Mouse (Mus musculus) kidney, postnatal 36 days (tissue): ENCODE measurements at regions not wholly inside any gene's neighbourhood (a gene's known extent, or its start where the extent isn't known, plus 50 kb on each side); places are given as distances from the start of the nearest gene placed in this dataset.

Source experiments
- DNase-seq, 2 experiments: peaks; one replicate each; pipeline ENCODE4 v3.0.0; 2021 to 2022; ENCODE audit warnings: mixed read lengths in 2 of 2

GRCm38 (mm10) chr7:79201246-79201645, 52.4 kb upstream of the Mfge8 start:
- DNase-seq, result no peak

- peak; percentile 72 to 75 for DNase-seq
These were observed 53.5 kb upstream of the Mfge8 start for GRCm38 (mm10) chr7:79202336-79202735.

DNA sequence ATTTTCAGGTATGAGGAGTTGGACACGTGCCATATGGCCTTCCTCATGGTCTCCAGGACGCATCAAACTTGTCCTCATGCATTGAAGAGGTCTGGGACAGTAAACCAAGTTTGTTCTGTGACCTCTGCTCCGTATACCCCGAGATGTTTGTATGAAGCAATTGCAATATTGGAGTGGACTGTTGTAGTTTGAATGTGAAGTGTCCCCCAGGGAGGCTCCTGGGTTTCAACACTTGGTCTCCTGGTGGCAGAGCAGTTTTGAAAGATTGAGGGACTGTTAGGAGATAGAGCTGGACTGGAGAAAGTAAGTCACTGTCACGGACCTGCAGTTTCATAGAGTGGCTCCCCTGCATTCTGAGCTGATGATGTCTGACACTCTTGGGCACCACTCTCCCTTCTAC, 54.6 kb upstream of the Mfge8 start:
- no peak for DNase-seq

- DNase-seq, result no peak
These were observed 58.3 kb upstream of the Mfge8 start for GRCm38 (mm10) chr7:79207140-79207539.

DNA sequence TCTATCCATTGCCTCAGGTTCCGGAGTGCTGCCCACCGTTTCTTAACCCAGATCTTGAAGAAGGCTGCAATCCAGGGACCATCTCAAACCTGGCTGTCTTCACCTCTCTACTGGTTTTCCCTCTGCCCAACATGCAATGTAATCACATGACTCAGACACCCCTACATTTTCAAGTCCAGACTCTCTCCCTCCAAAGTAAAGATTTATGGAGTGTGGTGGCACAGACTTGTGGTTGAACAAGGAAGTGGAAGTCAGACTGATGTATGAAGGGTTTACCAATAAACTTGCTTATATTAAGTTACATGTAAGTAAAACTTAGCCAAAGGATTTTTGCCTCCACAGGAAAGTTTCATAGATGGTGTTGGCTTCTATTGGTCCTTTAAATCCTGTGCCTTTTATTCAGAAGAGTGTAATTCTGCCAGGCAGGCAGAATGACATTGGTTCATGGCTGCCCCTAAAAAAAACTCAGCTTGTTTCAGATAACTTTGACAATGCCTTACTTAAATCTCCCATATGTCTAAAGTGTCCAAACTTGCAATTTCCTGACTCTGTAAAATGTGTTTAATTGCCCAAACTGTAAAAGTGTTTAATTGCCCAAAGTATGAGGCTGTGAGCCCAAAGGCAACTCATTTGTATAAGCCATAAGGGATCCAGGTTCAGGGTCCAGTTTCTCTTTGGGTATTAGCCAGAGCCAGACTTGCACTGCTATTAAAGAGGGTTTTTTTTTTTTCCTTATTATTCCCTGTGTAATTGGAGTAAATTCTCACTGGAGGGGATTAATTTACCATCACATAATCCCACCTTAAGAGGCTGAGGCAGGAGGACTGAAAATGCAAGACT, 61.7 kb upstream of the Mfge8 start:
- DNase-seq, result no peak

- DNase-seq, result peak; percentile 16 to 20
These were observed 61.6 kb upstream of the Abhd2 start for GRCm38 (mm10) chr7:79211287-79211976.

DNA sequence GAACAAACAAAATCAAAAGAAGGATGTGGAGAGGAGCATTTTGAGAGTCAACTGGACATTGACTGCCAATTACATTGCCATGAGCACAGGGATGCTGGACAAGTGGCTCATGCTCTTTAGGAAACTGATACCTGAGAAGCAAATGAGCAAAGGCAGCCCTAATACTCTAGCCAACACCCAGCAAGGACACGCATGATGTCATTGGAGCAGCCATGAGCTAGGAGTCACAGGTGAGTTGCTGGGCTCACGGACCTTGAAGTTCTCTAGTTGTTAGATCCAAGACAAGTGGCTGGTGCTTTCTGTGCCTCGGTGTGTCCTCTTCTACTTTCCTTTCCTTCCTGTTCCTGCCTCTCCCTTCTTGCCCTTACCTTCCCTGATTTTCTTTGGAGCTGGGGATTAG, 60.8 kb upstream of the Abhd2 start:
- no peak for DNase-seq

DNA sequence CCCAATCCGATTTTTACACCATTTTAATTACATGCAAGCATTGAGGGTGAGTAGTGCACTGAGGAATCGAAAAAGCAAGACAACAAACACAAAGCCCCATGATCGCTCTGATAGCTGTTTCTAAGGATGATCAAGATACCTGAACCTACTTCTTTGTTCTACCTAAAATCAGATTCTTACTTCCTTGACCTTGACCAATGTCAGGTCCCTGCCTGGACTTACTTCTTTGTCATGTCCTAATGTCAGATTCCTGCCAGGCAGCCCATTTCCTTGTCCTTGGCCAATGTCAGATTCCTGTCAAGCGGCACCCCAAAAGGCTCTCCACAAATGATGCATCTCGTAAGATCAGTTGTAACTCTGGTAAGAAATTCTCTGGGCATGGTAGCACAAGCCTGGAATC, 58.0 kb upstream of the Abhd2 start:
- no peak for DNase-seq

- DNase-seq, result no peak
These were observed 55.8 kb upstream of the Abhd2 start for GRCm38 (mm10) chr7:79217232-79217631.

DNA sequence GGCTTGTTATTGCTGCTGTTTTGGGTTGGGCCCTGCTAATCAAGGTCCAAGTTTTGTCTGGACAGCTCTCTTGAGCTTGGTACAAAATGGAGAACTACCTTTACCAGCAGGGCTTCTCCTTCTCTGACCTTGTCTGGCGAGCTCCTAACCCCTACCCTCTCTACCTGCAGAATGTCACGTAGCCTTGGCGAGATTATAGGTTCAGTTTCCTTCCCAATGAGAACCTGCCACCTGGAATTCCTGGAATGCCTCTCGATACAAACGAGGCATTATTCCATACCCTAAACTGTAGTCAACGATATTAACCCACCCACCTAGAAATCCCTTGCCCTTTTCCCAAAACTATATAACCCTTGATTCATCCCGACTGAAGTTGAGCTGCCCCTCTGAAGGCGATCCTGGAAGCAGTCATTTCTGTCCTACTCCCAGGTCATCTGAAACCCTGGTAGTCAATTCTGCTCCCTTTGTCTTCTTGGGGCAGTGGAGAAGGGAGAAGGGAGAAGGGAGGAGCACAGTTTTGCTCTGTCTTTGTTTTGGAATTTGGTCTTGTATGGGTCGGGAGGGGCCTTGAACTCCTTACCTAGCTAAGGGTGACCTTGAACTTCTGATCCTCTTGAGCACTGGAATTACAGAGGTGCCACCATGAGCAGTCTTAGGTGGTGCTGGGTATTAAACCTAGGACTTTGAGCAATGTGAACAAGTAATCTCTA, 50.2 kb upstream of the Abhd2 start:
- DNase-seq, result no peak
